Mouse (Mus musculus): ENCODE measurements around the gene Cdc42bpb. TPM values are rescaled to one million over a fixed set of nuclear protein-coding genes. Genes with fewer than 3 reads are reported as not detected.

Cdc42bpb gene
- polyA plus RNA-seq, 1 experiment from 2014 or later = 8.6 TPM

- Histone ChIP-seq H3K9ac (replicated peaks) (no peak overlapping the region), H3K4me2 (ENCODE audit: low read depth, low read length) (no peak overlapping the region), H3K27me3 (ENCODE audit: insufficient read depth, low read length) (no peaks in the 10 kb centered on the region), H3K27ac (ENCODE audit: low read depth) (no peak overlapping the region), H3K9me3 (ENCODE audit: low read length) (no peaks in the 10 kb centered on the region), H3K36me3 (replicated peaks; ENCODE audit: insufficient read depth, low read length) (peaks cover 7% of the 10 kb centered on the region), H3K4me1 (ENCODE audit: insufficient read depth) (peaks cover 9% of the 10 kb centered on the region; the same call in 1 of the 2 replicates), H3K4me3 (ENCODE audit: low read depth, low read length) (no peak overlapping the region)
- 79% methylated on average over 9 of the region's 9 CpGs for WGBS (ENCODE audit: insufficient replicate concordance)
- no peak for TF ChIP-seq EP300 (IDR thresholded peaks at IDR 0.05; ENCODE audit: low read depth)
- 0 out of 2 replicates have a peak, but pooled peaks have one; percentile 14 for TF ChIP-seq CTCF (IDR thresholded peaks at IDR 0.05; ENCODE audit: low read depth)
- no peak for DNase-seq
- no peak for ATAC-seq
Measured at GRCm38 (mm10) chr12:111251227-111251626, 126.3 kb downstream of the Cdc42bpb start.

GRCm38 (mm10) chr12:111250116-111250515 is 127.4 kb downstream of the Cdc42bpb start:
- Histone ChIP-seq H3K4me2 (ENCODE audit: low read depth, low read length) (no peak overlapping the region), H3K36me3 (replicated peaks; ENCODE audit: insufficient read depth, low read length) (peaks cover 7% of the 10 kb centered on the region), H3K4me3 (ENCODE audit: low read depth, low read length) (no peak overlapping the region), H3K4me1 (ENCODE audit: insufficient read depth) (peaks cover 9% of the 10 kb centered on the region; the same call in 1 of the 2 replicates), H3K9me3 (ENCODE audit: low read length) (no peaks in the 10 kb centered on the region), H3K27ac (ENCODE audit: low read depth) (no peak overlapping the region), H3K9ac (replicated peaks) (no peak overlapping the region), H3K27me3 (ENCODE audit: insufficient read depth, low read length) (no peaks in the 10 kb centered on the region)
- 83% methylated on average over 8 of the region's 8 CpGs for WGBS (ENCODE audit: insufficient replicate concordance)
- TF ChIP-seq CTCF (IDR thresholded peaks at IDR 0.05; ENCODE audit: low read depth) (no peak), EP300 (IDR thresholded peaks at IDR 0.05; ENCODE audit: low read depth) (no peak)
- DNase-seq (no peak), ATAC-seq (no peak)

- Histone ChIP-seq H3K4me2 (ENCODE audit: low read depth, low read length) (no peak overlapping the region), H3K9ac (replicated peaks) (no peak overlapping the region), H3K27me3 (ENCODE audit: insufficient read depth, low read length) (no peaks in the 10 kb centered on the region), H3K4me1 (ENCODE audit: insufficient read depth) (peaks cover 9% of the 10 kb centered on the region; the same call in 1 of the 2 replicates), H3K36me3 (replicated peaks; ENCODE audit: insufficient read depth, low read length) (peaks cover 7% of the 10 kb centered on the region), H3K9me3 (ENCODE audit: low read length) (no peaks in the 10 kb centered on the region), H3K4me3 (ENCODE audit: low read depth, low read length) (no peak overlapping the region), H3K27ac (ENCODE audit: low read depth) (no peak overlapping the region)
- 47% methylated on average over 3 of the region's 3 CpGs for WGBS (ENCODE audit: insufficient replicate concordance)
- no peak for ATAC-seq
- no peak for TF ChIP-seq EP300 (IDR thresholded peaks at IDR 0.05; ENCODE audit: low read depth)
- peak; percentile 28 for TF ChIP-seq CTCF (IDR thresholded peaks at IDR 0.05; ENCODE audit: low read depth)
- no peak for DNase-seq
Measured at GRCm38 (mm10) chr12:111249095-111249494, 128.4 kb downstream of the Cdc42bpb start.

GRCm38 (mm10) chr12:111246808-111247464 is 130.6 kb downstream of the Cdc42bpb start:
- Histone ChIP-seq H3K4me1 (ENCODE audit: insufficient read depth) (peaks cover 9% of the 10 kb centered on the region; the same call in 1 of the 2 replicates), H3K27ac (ENCODE audit: low read depth) (no peak overlapping the region), H3K9ac (replicated peaks) (no peak overlapping the region), H3K9me3 (ENCODE audit: low read length) (no peaks in the 10 kb centered on the region), H3K27me3 (ENCODE audit: insufficient read depth, low read length) (no peaks in the 10 kb centered on the region), H3K4me3 (ENCODE audit: low read depth, low read length) (no peak overlapping the region), H3K36me3 (replicated peaks; ENCODE audit: insufficient read depth, low read length) (peaks cover 11% of the 10 kb centered on the region), H3K4me2 (ENCODE audit: low read depth, low read length) (no peak overlapping the region)
- WGBS (ENCODE audit: insufficient replicate concordance) = 49% methylated on average over 9 of the region's 9 CpGs
- no peak for DNase-seq
- peak; percentile 60 for ATAC-seq
- TF ChIP-seq EP300 (IDR thresholded peaks at IDR 0.05; ENCODE audit: low read depth) = peak; percentile 92
- TF ChIP-seq CTCF (IDR thresholded peaks at IDR 0.05; ENCODE audit: low read depth) = no peak

GRCm38 (mm10) chr12:111245070-111245469 is 132.4 kb downstream of the Cdc42bpb start:
- Histone ChIP-seq H3K9me3 (ENCODE audit: low read length) (no peaks in the 10 kb centered on the region), H3K36me3 (replicated peaks; ENCODE audit: insufficient read depth, low read length) (peaks cover 11% of the 10 kb centered on the region), H3K9ac (replicated peaks) (no peak overlapping the region), H3K4me1 (ENCODE audit: insufficient read depth) (peaks cover 9% of the 10 kb centered on the region; the same call in 1 of the 2 replicates), H3K27ac (ENCODE audit: low read depth) (no peak overlapping the region), H3K4me2 (ENCODE audit: low read depth, low read length) (no peak overlapping the region), H3K4me3 (ENCODE audit: low read depth, low read length) (no peak overlapping the region), H3K27me3 (ENCODE audit: insufficient read depth, low read length) (no peaks in the 10 kb centered on the region)
- 85% methylated on average over 6 of the region's 6 CpGs for WGBS (ENCODE audit: insufficient replicate concordance)
- TF ChIP-seq CTCF (IDR thresholded peaks at IDR 0.05; ENCODE audit: low read depth) = no peak
- DNase-seq = no peak
- ATAC-seq = no peak

GRCm38 (mm10) chr12:111243733-111244132 is 133.8 kb downstream of the Cdc42bpb start:
- Histone ChIP-seq H3K4me1 (ENCODE audit: insufficient read depth) (peaks cover 9% of the 10 kb centered on the region; the same call in 1 of the 2 replicates), H3K9me3 (ENCODE audit: low read length) (no peaks in the 10 kb centered on the region), H3K4me3 (ENCODE audit: low read depth, low read length) (no peak overlapping the region), H3K36me3 (replicated peaks; ENCODE audit: insufficient read depth, low read length) (peaks cover 13% of the 10 kb centered on the region), H3K9ac (replicated peaks) (no peak overlapping the region), H3K27ac (ENCODE audit: low read depth) (no peak overlapping the region), H3K27me3 (ENCODE audit: insufficient read depth, low read length) (no peaks in the 10 kb centered on the region), H3K4me2 (ENCODE audit: low read depth, low read length) (no peak overlapping the region)
- no peak for TF ChIP-seq CTCF (IDR thresholded peaks at IDR 0.05; ENCODE audit: low read depth)
- no peak for TF ChIP-seq EP300 (IDR thresholded peaks at IDR 0.05; ENCODE audit: low read depth)
- ATAC-seq (no peak), DNase-seq (no peak)
- 82% methylated on average over 12 of the region's 12 CpGs for WGBS (ENCODE audit: insufficient replicate concordance)

Other genes starting within 250 kb of the Cdc42bpb start
- 1.9 and 2.5 TPM in 2 replicates for gene Traf3, start 211.3 kb downstream of the Cdc42bpb start, polyA plus RNA-seq (2015; fragmentation: Nextera tagmentation; extraction: Ambion mirVana)
- gene 4930595D18Rik, start 193.2 kb downstream of the Cdc42bpb start, polyA plus RNA-seq (2015; fragmentation: Nextera tagmentation; extraction: Ambion mirVana) = not detected in 2 replicates
- 0.27 and 0.61 TPM in 2 replicates for gene Amn, start 106.6 kb downstream of the Cdc42bpb start, polyA plus RNA-seq (2015; fragmentation: Nextera tagmentation; extraction: Ambion mirVana)
- 0.22 TPM in 2 replicates for gene Lbhd2, start 29.1 kb upstream of the Cdc42bpb start, polyA plus RNA-seq (2015; fragmentation: Nextera tagmentation; extraction: Ambion mirVana)
- gene Exoc3l4, start 39.3 kb upstream of the Cdc42bpb start, polyA plus RNA-seq (2015; fragmentation: Nextera tagmentation; extraction: Ambion mirVana) = 13.7 TPM in 2 replicates
- gene Tnfaip2, start 64.8 kb upstream of the Cdc42bpb start, polyA plus RNA-seq (2015; fragmentation: Nextera tagmentation; extraction: Ambion mirVana) = 72.0 and 79.5 TPM in 2 replicates
- 0.49 and 0.54 TPM in 2 replicates for gene Gm266, start 108.1 kb upstream of the Cdc42bpb start, polyA plus RNA-seq (2015; fragmentation: Nextera tagmentation; extraction: Ambion mirVana)
- 520 and 559 TPM in 2 replicates for gene Eif5, start 160.3 kb upstream of the Cdc42bpb start, polyA plus RNA-seq (2015; fragmentation: Nextera tagmentation; extraction: Ambion mirVana)
- gene Mark3, start 196.8 kb upstream of the Cdc42bpb start, polyA plus RNA-seq (2015; fragmentation: Nextera tagmentation; extraction: Ambion mirVana) = 9.5 and 11.0 TPM in 2 replicates

Data from liver, postnatal 0 days (tissue).